Mouse (Mus musculus) liver, embryonic 13.5 days (tissue): ENCODE measurements around the gene Gm11238. TPM values are rescaled to one million over a fixed set of nuclear protein-coding genes. Genes with fewer than 3 reads are reported as not detected.
"Not testable (repeated sequence)": the region's sequence is repeated elsewhere in the genome, so short reads cannot be mapped to it uniquely, and the experiment has no call there.

Source experiments
- ATAC-seq: fragments of 200-750 bp; cut with Nextera tagmentation; 2 replicates; pipeline ENCODE4 v1.8.0; 2017; ENCODE audit warnings: low read depth, mild to moderate bottlenecking, moderate number of reproducible peaks, moderate library complexity
- DNase-seq: peaks from one replicate; pipeline ENCODE4 v3.0.0; 2022
- H3K27ac ChIP-seq: fragments of 300-500 bp; sonication (generic); 2 replicates; pipeline ENCODE4 v1.5.1; 2015; ENCODE audit warnings: moderate library complexity, mild to moderate bottlenecking, inconsistent platforms
- H3K27me3 ChIP-seq: fragments of 300-500 bp; sonication (generic); 2 replicates; pipeline ENCODE4 v1.6.1; 2015; ENCODE audit warnings: mild to moderate bottlenecking, inconsistent platforms
- H3K36me3 ChIP-seq: fragments of 300-500 bp; sonication (generic); 2 replicates; pipeline ENCODE4 v1.6.1; 2015; ENCODE audit warnings: mild to moderate bottlenecking, inconsistent platforms
- H3K4me1 ChIP-seq: fragments of 300-500 bp; sonication (generic); replicated peaks from 2 replicates; pipeline ENCODE4 v1.6.1; 2015; ENCODE audit warnings: inconsistent platforms
- H3K4me2 ChIP-seq: fragments of 300-500 bp; sonication (generic); 2 replicates; pipeline ENCODE4 v1.6.1; 2015; ENCODE audit warnings: inconsistent platforms, mild to moderate bottlenecking, moderate library complexity
- H3K4me3 ChIP-seq: fragments of 300-500 bp; sonication (generic); replicated peaks from 2 replicates; pipeline ENCODE4 v1.5.1; 2015; ENCODE audit warnings: mild to moderate bottlenecking, inconsistent platforms
- H3K9ac ChIP-seq: fragments of 300-500 bp; sonication (generic); 2 replicates; pipeline ENCODE4 v1.6.1; 2015; ENCODE audit warnings: mild to moderate bottlenecking, inconsistent platforms
- H3K9me3 ChIP-seq: fragments of 300-500 bp; sonication (generic); replicated peaks from 2 replicates; pipeline ENCODE4 v1.6.1; 2016; ENCODE audit warnings: inconsistent platforms
- WGBS: fragments of 180-500 bp; shearing (Covaris S2); methylation state at CpG from one replicate; pipeline ENCODE4 v1.1.7; 2015; ENCODE audit not compliant: insufficient replicate concordance; 5-methylcytosine and 5-hydroxymethylcytosine counted together
- polyA plus RNA-seq: library from polyadenylated mRNA; unstranded; fragments of >200 nt; fragmentation: Nextera tagmentation; extraction: Ambion mirVana; gene quantifications from 2 replicates; pipeline ENCODE4 v1.2.1, GENCODE M21; 2015

Gm11238 gene
- not detected in 2 replicates for polyA plus RNA-seq

DNA sequence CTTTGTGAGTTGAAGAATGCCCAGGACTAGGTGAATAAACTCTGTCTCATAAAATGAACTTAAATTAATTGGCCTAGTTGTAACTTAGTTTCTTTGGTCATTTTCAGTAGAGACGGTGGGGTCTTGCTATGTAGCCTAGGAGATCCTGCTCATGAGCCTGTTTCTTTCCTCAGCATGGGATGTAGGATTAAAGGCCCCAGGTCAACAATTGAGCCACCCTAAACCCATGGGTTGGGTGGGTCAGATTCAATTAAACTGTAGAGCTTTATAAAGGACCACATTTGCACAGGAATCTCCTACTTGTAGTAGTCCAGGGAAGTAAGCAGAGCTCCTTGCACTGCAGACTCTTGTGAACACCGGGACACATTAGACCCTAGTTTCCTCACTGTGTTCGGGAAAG is at the start of gene Gm11238:
Gene Gm11238, plus strand, starts transcription at position 301 of the 400 bp plus-strand sequence.
- not testable (repeated sequence) for ATAC-seq, H3K9me3 ChIP-seq, H3K4me1 ChIP-seq, H3K36me3 ChIP-seq, H3K4me2 ChIP-seq, H3K27ac ChIP-seq, H3K9ac ChIP-seq, H3K27me3 ChIP-seq, H3K4me3 ChIP-seq, DNase-seq
- WGBS, result no CpG with 5 or more reads among the region's 3 CpGs

DNA sequence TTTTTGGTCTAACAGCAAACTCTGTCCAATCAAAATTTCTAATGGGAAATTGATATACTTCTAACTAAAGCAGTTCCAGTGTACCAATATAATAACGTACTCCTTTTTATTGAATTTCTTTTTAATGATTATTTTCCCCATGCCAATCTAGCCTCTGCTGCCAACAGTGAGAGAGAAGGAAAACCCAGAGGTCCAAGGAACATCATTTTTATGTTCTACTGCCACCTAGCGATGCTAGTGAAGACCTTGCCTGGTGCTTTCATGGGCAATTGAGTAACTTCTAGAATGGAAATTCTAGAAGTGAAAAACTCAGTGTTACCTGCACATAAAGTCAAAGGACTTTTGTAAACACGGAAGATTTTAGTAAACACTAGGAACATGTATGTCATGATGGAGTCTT is 8.4 kb upstream of the Gm11238 start:
- no peaks in the 10 kb centered on the region for H3K27me3 ChIP-seq
- no peak overlapping the region for H3K9ac ChIP-seq
- 8% methylated on average over 3 of the region's 3 CpGs for WGBS
- H3K4me3 ChIP-seq, result no peak overlapping the region
- no peak overlapping the region for H3K27ac ChIP-seq
- ATAC-seq (no peak), DNase-seq (no peak)
- no peaks in the 10 kb centered on the region for H3K9me3 ChIP-seq
- no peaks in the 10 kb centered on the region for H3K4me1 ChIP-seq
- H3K36me3 ChIP-seq, result no peaks in the 10 kb centered on the region
- H3K4me2 ChIP-seq, result no peak overlapping the region

DNA sequence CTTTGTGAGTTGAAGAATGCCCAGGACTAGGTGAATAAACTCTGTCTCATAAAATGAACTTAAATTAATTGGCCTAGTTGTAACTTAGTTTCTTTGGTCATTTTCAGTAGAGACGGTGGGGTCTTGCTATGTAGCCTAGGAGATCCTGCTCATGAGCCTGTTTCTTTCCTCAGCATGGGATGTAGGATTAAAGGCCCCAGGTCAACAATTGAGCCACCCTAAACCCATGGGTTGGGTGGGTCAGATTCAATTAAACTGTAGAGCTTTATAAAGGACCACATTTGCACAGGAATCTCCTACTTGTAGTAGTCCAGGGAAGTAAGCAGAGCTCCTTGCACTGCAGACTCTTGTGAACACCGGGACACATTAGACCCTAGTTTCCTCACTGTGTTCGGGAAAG is 15.0 kb downstream of the Gm11238 start, which contains the start of gene Gm11237:
Gene Gm11237, plus strand, starts transcription at position 301 of the 400 bp plus-strand sequence.
- no CpG with 5 or more reads among the region's 3 CpGs for WGBS
- not testable (repeated sequence) for H3K9ac ChIP-seq, DNase-seq, H3K4me2 ChIP-seq, H3K9me3 ChIP-seq, H3K27ac ChIP-seq, H3K27me3 ChIP-seq, H3K36me3 ChIP-seq, ATAC-seq, H3K4me1 ChIP-seq, H3K4me3 ChIP-seq

DNA sequence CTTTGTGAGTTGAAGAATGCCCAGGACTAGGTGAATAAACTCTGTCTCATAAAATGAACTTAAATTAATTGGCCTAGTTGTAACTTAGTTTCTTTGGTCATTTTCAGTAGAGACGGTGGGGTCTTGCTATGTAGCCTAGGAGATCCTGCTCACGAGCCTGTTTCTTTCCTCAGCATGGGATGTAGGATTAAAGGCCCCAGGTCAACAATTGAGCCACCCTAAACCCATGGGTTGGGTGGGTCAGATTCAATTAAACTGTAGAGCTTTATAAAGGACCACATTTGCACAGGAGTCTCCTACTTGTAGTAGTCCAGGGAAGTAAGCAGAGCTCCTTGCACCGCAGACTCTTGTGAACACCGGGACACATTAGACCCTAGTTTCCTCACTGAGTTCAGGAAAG is 30.1 kb downstream of the Gm11238 start, which contains the start of gene Gm11236:
Gene Gm11236, plus strand, starts transcription at position 301 of the 400 bp plus-strand sequence.
- H3K36me3 ChIP-seq, DNase-seq, H3K4me2 ChIP-seq, H3K4me3 ChIP-seq, ATAC-seq, H3K27me3 ChIP-seq, H3K4me1 ChIP-seq, H3K9ac ChIP-seq, H3K27ac ChIP-seq, H3K9me3 ChIP-seq: not testable (repeated sequence)
- WGBS, result no CpG with 5 or more reads among the region's 4 CpGs

DNA sequence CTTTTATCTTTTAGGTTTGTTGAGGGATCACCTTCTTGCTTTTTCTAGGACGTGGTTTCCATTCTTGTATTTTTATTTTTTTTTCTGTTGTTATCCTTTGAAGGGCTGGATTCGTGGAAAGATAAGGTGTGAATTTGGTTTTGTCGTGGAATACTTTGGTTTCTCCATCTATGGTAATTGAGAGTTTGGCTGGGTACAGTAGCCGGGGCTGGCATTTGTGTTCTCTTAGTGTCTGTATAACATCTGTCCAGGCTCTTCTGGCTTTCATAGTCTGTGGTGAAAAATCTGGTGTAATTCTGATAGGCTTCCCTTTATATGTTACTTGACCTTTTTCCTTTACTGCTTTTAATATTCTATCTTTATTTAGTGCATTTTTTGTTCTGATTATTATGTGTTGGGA is 54.2 kb downstream of the Gm11238 start:
- H3K27ac ChIP-seq, ATAC-seq, H3K4me1 ChIP-seq, H3K4me3 ChIP-seq, H3K4me2 ChIP-seq, H3K9me3 ChIP-seq, H3K27me3 ChIP-seq, DNase-seq, H3K9ac ChIP-seq, H3K36me3 ChIP-seq: not testable (repeated sequence)
- 66% methylated on average over 4 of the region's 4 CpGs for WGBS

DNA sequence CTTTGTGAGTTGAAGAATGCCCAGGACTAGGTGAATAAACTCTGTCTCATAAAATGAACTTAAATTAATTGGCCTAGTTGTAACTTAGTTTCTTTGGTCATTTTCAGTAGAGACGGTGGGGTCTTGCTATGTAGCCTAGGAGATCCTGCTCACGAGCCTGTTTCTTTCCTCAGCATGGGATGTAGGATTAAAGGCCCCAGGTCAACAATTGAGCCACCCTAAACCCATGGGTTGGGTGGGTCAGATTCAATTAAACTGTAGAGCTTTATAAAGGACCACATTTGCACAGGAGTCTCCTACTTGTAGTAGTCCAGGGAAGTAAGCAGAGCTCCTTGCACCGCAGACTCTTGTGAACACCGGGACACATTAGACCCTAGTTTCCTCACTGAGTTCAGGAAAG is 60.4 kb downstream of the Gm11238 start, which contains the start of gene Gm11239:
Gene Gm11239, plus strand, starts transcription at position 301 of the 400 bp plus-strand sequence.
- H3K27ac ChIP-seq, H3K4me1 ChIP-seq, ATAC-seq, H3K36me3 ChIP-seq, H3K9ac ChIP-seq, H3K9me3 ChIP-seq, H3K4me2 ChIP-seq, H3K27me3 ChIP-seq, H3K4me3 ChIP-seq, DNase-seq: not testable (repeated sequence)
- WGBS, result no CpG with 5 or more reads among the region's 4 CpGs

DNA sequence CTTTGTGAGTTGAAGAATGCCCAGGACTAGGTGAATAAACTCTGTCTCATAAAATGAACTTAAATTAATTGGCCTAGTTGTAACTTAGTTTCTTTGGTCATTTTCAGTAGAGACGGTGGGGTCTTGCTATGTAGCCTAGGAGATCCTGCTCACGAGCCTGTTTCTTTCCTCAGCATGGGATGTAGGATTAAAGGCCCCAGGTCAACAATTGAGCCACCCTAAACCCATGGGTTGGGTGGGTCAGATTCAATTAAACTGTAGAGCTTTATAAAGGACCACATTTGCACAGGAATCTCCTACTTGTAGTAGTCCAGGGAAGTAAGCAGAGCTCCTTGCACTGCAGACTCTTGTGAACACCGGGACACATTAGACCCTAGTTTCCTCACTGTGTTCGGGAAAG is 75.5 kb downstream of the Gm11238 start, which contains the start of gene Gm428:
Gene Gm428, plus strand, starts transcription at position 301 of the 400 bp plus-strand sequence.
- not testable (repeated sequence) for H3K9me3 ChIP-seq, H3K27ac ChIP-seq, H3K36me3 ChIP-seq, H3K4me2 ChIP-seq, H3K4me1 ChIP-seq, H3K4me3 ChIP-seq, H3K27me3 ChIP-seq, DNase-seq, H3K9ac ChIP-seq, ATAC-seq
- 50% methylated on average over 1 of the region's 4 CpGs for WGBS

Other genes with a start within 250 kb of the Gm11238 start
- gene Gm11487, start 202.8 kb upstream of the Gm11238 start, polyA plus RNA-seq, result not detected in 2 replicates
- not detected in 2 replicates for gene Gm11237, start 15.1 kb downstream of the Gm11238 start, polyA plus RNA-seq
- not detected in 2 replicates for gene Gm11236, start 30.2 kb downstream of the Gm11238 start, polyA plus RNA-seq
- not detected in 2 replicates for gene Gm11239, start 60.5 kb downstream of the Gm11238 start, polyA plus RNA-seq
- gene Gm428, start 75.6 kb downstream of the Gm11238 start, polyA plus RNA-seq, result not detected in 2 replicates
- gene Rasef, start 183.1 kb downstream of the Gm11238 start, polyA plus RNA-seq, result not detected in 2 replicates